Mouse (Mus musculus) skeletal muscle tissue, adult 2 months (tissue): Measurements from ENCODE around the gene Smok3b.

Source experiments
- DNase-seq: peaks from one replicate; pipeline ENCODE4 v3.0.0-alpha.2; 2012; ENCODE audit warnings: low read depth, low spot score

Smok3b gene

GRCm38 (mm10) chr5:138085421-138085911 lies 64.2 kb downstream of the Smok3b start:
- no peak for DNase-seq

GRCm38 (mm10) chr5:138086842-138087241 lies 65.6 kb downstream of the Smok3b start:
- DNase-seq = no peak

- DNase-seq = no peak
These were observed 67.1 kb downstream of the Smok3b start for GRCm38 (mm10) chr5:138088366-138088765.

- DNase-seq = no peak
These were observed 67.9 kb downstream of the Smok3b start for GRCm38 (mm10) chr5:138089108-138089551.

- DNase-seq = no peak
These were observed 69.0 kb downstream of the Smok3b start for GRCm38 (mm10) chr5:138090271-138090670.

- no peak for DNase-seq
These were observed 69.5 kb downstream of the Smok3b start for GRCm38 (mm10) chr5:138090737-138091136.

- no peak for DNase-seq
These were observed 71.5 kb downstream of the Smok3b start for GRCm38 (mm10) chr5:138092771-138093170.

- no peak for DNase-seq
These were observed 73.2 kb downstream of the Smok3b start for GRCm38 (mm10) chr5:138094474-138094873.
